Mouse (Mus musculus): Measurements from ENCODE around the gene Sfi1.
"Not testable (repeated sequence)": the region's sequence is repeated elsewhere in the genome, so short reads cannot be mapped to it uniquely, and the experiment has no call there.

GRCm38 (mm10) chr11:3135391-3135790 is 57.9 kb downstream of the Sfi1 start:
- not testable (repeated sequence) for TF ChIP-seq CTCF (conservative IDR thresholded peaks at IDR 0.05; ENCODE audit: low read length); POU5F1 (IDR thresholded peaks at IDR 0.05; ENCODE audit: borderline replicate concordance, low read length); NANOG (IDR thresholded peaks at IDR 0.05; ENCODE audit: borderline replicate concordance, low read length)
